Mouse (Mus musculus): ENCODE data around the gene Mier2.

GRCm38 (mm10) chr10:79506709-79507108 lies 48.3 kb downstream of the Mier2 start:
- TF ChIP-seq GATA1 (IDR thresholded peaks at IDR 0.05; ENCODE audit: low read length) (no peak), TAL1 (IDR thresholded peaks at IDR 0.05; ENCODE audit: low read length) (no peak)
